Mouse (Mus musculus) heart, embryonic 11.5 days (tissue): ENCODE results near the gene Cd300ld3. TPM values are rescaled to one million over a fixed set of nuclear protein-coding genes. Genes with fewer than 3 reads are reported as not detected.
A peak's percentile ranks its signal among the peaks of the same experiment; 100 is the strongest.

ENCODE experiments used
- ATAC-seq: fragments of 200-750 bp; cut with Nextera tagmentation; replicated peaks from 2 replicates; pipeline ENCODE4 v1.8.0; 2017; ENCODE audit warnings: moderate library complexity; ENCODE audit not compliant: insufficient number of reproducible peaks, low FRiP score, low TSS enrichment
- H3K27ac ChIP-seq: fragments of 300-500 bp; sonication (generic); 2 replicates; pipeline ENCODE4 v1.5.1; 2014; ENCODE audit warnings: mild to moderate bottlenecking, low read depth, low read length
- H3K27me3 ChIP-seq: fragments of 300-500 bp; sonication (generic); 2 replicates; pipeline ENCODE4 v1.6.1; 2014; ENCODE audit warnings: mild to moderate bottlenecking, low read length, mixed read lengths; ENCODE audit not compliant: control insufficient read depth, insufficient read depth
- H3K36me3 ChIP-seq: fragments of 300-500 bp; sonication (generic); 2 replicates; pipeline ENCODE4 v1.6.1; 2014; ENCODE audit warnings: mild to moderate bottlenecking, low read length, moderate library complexity, mixed read lengths; ENCODE audit not compliant: control insufficient read depth, insufficient read depth
- H3K4me1 ChIP-seq: fragments of 300-500 bp; sonication (generic); 2 replicates; pipeline ENCODE4 v1.6.1; 2014; ENCODE audit warnings: low read length; ENCODE audit not compliant: control insufficient read depth, insufficient read depth
- H3K4me2 ChIP-seq: fragments of 300-500 bp; sonication (generic); 2 replicates; pipeline ENCODE4 v1.6.1; 2014; ENCODE audit warnings: mild to moderate bottlenecking, moderate library complexity
- H3K4me3 ChIP-seq: fragments of 300-500 bp; sonication (generic); 2 replicates; pipeline ENCODE4 v1.5.1; 2014; ENCODE audit warnings: low read depth, low read length
- H3K9ac ChIP-seq: fragments of 300-500 bp; sonication (generic); 2 replicates; pipeline ENCODE4 v1.6.1; 2014; ENCODE audit warnings: mild to moderate bottlenecking, low read depth, low read length, moderate library complexity
- H3K9me3 ChIP-seq: fragments of 300-500 bp; sonication (generic); replicated peaks from 2 replicates; pipeline ENCODE4 v1.6.1; 2016; ENCODE audit warnings: low read length; ENCODE audit not compliant: control insufficient read depth
- WGBS: fragments of 180-500 bp; shearing (Covaris S2); extraction: QIAGEN DNeasy Blood & Tissue Kit; methylation state at CpG from one replicate; pipeline ENCODE4 v1.1.7; 2014; ENCODE audit not compliant: insufficient replicate concordance; 5-methylcytosine and 5-hydroxymethylcytosine counted together
- polyA plus RNA-seq: library from polyadenylated mRNA; unstranded; fragments of >200 nt; fragmentation: Nextera tagmentation; extraction: Ambion mirVana; gene quantifications from 2 replicates; pipeline ENCODE4 v1.2.1, GENCODE M21; 2014

Gene Cd300ld3
- polyA plus RNA-seq, 1 experiment from 2014 or later = not detected

- ATAC-seq = no peak
- 65% methylated on average over 6 of the region's 6 CpGs for WGBS
- no peaks in the 10 kb centered on the region for H3K4me1 ChIP-seq
These were observed 34.0 kb upstream of the Cd300ld3 start for GRCm38 (mm10) chr11:115082196-115082595.

DNA sequence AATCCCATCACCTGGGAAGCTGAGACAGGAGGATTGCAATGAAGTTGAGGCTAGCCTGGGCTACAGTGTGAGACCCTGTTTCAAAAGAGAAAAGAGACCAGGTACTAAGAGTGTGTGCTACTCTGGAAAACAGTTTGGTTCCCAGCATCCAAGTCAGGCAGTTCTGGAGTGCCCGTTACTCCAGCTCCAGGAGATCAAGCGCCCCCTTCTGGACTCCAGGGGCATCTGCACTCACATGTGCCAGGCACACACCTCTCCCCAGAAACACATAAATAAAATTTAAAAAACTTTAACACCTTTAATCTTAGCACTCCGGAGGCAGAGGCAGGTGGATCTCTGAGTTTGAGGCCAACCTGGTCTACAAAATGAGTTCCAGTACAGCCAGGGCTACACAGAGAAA, 33.2 kb upstream of the Cd300ld3 start:
- no peak overlapping the region for H3K27ac ChIP-seq
- H3K27me3 ChIP-seq = peaks cover 19% of the 10 kb centered on the region
- no peak overlapping the region for H3K4me2 ChIP-seq
- no peak for ATAC-seq
- H3K9ac ChIP-seq = no peak overlapping the region
- no peaks in the 10 kb centered on the region for H3K4me1 ChIP-seq
- H3K36me3 ChIP-seq = no peaks in the 10 kb centered on the region
- H3K4me3 ChIP-seq = no peak overlapping the region
- 55% methylated on average over 3 of the region's 3 CpGs for WGBS
- no peaks in the 10 kb centered on the region for H3K9me3 ChIP-seq

More at GRCm38 (mm10) chr11:115082196-115082595, 34.0 kb upstream of the Cd300ld3 start:
- Histone ChIP-seq H3K4me3 (no peak overlapping the region), H3K36me3 (no peaks in the 10 kb centered on the region), H3K9ac (no peak overlapping the region), H3K4me2 (no peak overlapping the region), H3K9me3 (no peaks in the 10 kb centered on the region), H3K27ac (no peak overlapping the region), H3K27me3 (peaks cover 20% of the 10 kb centered on the region)

- H3K4me3 ChIP-seq = no peak overlapping the region
- no peak overlapping the region for H3K27ac ChIP-seq
- no peak overlapping the region for H3K4me2 ChIP-seq
- H3K36me3 ChIP-seq = no peaks in the 10 kb centered on the region
- H3K9ac ChIP-seq = no peak overlapping the region
- H3K9me3 ChIP-seq = no peaks in the 10 kb centered on the region
- no peak for ATAC-seq
- WGBS = 32% methylated on average over 13 of the region's 13 CpGs
- H3K4me1 ChIP-seq = no peaks in the 10 kb centered on the region
- peaks cover 15% of the 10 kb centered on the region for H3K27me3 ChIP-seq
These were observed 32.7 kb upstream of the Cd300ld3 start for GRCm38 (mm10) chr11:115080886-115081285.

- Histone ChIP-seq H3K9me3 (no peaks in the 10 kb centered on the region), H3K36me3 (no peaks in the 10 kb centered on the region), H3K4me1 (no peaks in the 10 kb centered on the region), H3K9ac (no peak overlapping the region), H3K4me2 (no peak overlapping the region), H3K4me3 (no peak overlapping the region), H3K27me3 (peaks cover under 1% of the 10 kb centered on the region; the same call in 1 of the 2 replicates), H3K27ac (no peak overlapping the region)
- WGBS = 73% methylated on average over 5 of the region's 5 CpGs
- no peak for ATAC-seq
These were observed 30.5 kb upstream of the Cd300ld3 start for GRCm38 (mm10) chr11:115078680-115079079.

- ATAC-seq = no peak
- Histone ChIP-seq H3K27ac (no peak overlapping the region), H3K4me1 (no peaks in the 10 kb centered on the region), H3K36me3 (no peaks in the 10 kb centered on the region), H3K4me3 (no peak overlapping the region), H3K4me2 (no peak overlapping the region), H3K9ac (no peak overlapping the region), H3K9me3 (no peaks in the 10 kb centered on the region), H3K27me3 (no peaks in the 10 kb centered on the region)
- WGBS = 90% methylated on average over 1 of the region's 1 CpGs
These were observed 29.2 kb upstream of the Cd300ld3 start for GRCm38 (mm10) chr11:115077436-115077835.

DNA sequence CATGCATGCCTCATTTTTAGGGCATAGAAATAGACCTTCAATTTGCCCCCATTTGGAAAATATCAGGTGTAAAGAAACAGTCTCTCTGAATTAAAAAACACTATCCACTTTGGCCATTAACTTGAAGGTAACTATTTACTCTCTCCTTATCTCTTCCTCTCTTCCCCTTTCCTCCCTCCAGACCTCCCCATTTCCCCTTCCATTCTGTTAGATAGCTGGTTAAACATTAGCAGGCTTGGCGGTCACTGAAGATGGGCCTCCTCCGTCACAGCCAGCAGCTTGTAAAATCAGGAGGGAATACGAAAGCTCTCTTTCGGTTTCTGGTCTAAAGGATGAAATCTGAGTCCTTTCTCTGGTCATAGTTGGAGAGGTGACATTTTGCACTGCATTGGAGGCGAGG, 27.6 kb upstream of the Cd300ld3 start:
- no peak overlapping the region for H3K4me3 ChIP-seq
- H3K9me3 ChIP-seq = no peaks in the 10 kb centered on the region
- ATAC-seq = no peak
- no peak overlapping the region for H3K9ac ChIP-seq
- H3K27ac ChIP-seq = no peak overlapping the region
- WGBS = 40% methylated on average over 5 of the region's 5 CpGs
- no peak overlapping the region for H3K4me2 ChIP-seq
- H3K36me3 ChIP-seq = no peaks in the 10 kb centered on the region
- no peaks in the 10 kb centered on the region for H3K27me3 ChIP-seq
- peaks cover 3% of the 10 kb centered on the region; the same call in 1 of the 2 replicates for H3K4me1 ChIP-seq

DNA sequence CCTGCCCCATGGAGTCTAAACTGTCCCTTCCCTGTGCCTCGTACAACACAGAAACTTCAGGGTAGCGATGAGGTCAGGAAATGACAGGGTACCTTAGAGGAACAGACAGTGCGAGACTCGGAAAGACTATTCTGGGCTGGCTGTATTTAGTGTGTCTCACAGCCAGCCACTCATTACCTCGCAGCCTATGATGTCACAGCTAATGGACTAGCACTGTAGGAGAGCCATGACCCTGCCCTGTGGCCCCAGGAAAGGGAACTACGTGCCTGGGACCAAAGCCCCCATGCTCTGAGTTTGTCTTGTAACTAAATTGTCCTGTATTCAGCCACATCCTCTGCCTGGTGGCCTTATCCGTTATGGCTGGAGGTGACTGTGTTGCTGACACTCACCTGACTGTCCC, 27.2 kb upstream of the Cd300ld3 start:
- no peaks in the 10 kb centered on the region for H3K9me3 ChIP-seq
- H3K4me2 ChIP-seq = no peak overlapping the region
- H3K4me3 ChIP-seq = no peak overlapping the region
- H3K27ac ChIP-seq = no peak overlapping the region
- no peaks in the 10 kb centered on the region for H3K36me3 ChIP-seq
- 56% methylated on average over 7 of the region's 7 CpGs for WGBS
- no peaks in the 10 kb centered on the region for H3K27me3 ChIP-seq
- no peak overlapping the region for H3K9ac ChIP-seq
- H3K4me1 ChIP-seq = peaks cover 4% of the 10 kb centered on the region; the same call in 1 of the 2 replicates
- ATAC-seq = no peak

GRCm38 (mm10) chr11:115073002-115073401, 24.8 kb upstream of the Cd300ld3 start:
- H3K27me3 ChIP-seq = no peaks in the 10 kb centered on the region

GRCm38 (mm10) chr11:115071631-115072294, 23.6 kb upstream of the Cd300ld3 start:
- WGBS = 25% methylated on average over 14 of the region's 14 CpGs
- no peak for ATAC-seq
- H3K27me3 ChIP-seq = no peaks in the 10 kb centered on the region
- no peak overlapping the region for H3K9ac ChIP-seq
- peak overlapping the region; percentile 17 for H3K4me2 ChIP-seq
- no peaks in the 10 kb centered on the region for H3K9me3 ChIP-seq
- no peak overlapping the region for H3K27ac ChIP-seq
- H3K4me3 ChIP-seq = no peak overlapping the region
- no peaks in the 10 kb centered on the region for H3K36me3 ChIP-seq
- peaks cover 4% of the 10 kb centered on the region; the same call in 1 of the 2 replicates for H3K4me1 ChIP-seq

More at GRCm38 (mm10) chr11:115073002-115073401, 24.8 kb upstream of the Cd300ld3 start:
- no peak overlapping the region for H3K4me3 ChIP-seq
- WGBS = 62% methylated on average over 5 of the region's 5 CpGs
- H3K9ac ChIP-seq = no peak overlapping the region
- no peak overlapping the region for H3K27ac ChIP-seq
- H3K4me1 ChIP-seq = peaks cover 4% of the 10 kb centered on the region; the same call in 1 of the 2 replicates
- H3K4me2 ChIP-seq = no peak overlapping the region
- no peak for ATAC-seq
- H3K36me3 ChIP-seq = no peaks in the 10 kb centered on the region
- H3K9me3 ChIP-seq = no peaks in the 10 kb centered on the region
